Mouse (Mus musculus): ENCODE data around the gene Cdk11b. TPM values are rescaled to one million over a fixed set of nuclear protein-coding genes. Genes with fewer than 3 reads are reported as not detected.
"Not testable (repeated sequence)": the region's sequence is repeated elsewhere in the genome, so short reads cannot be mapped to it uniquely, and the experiment has no call there.

The Cdk11b gene
- polyA plus RNA-seq, 1 experiment from 2014 or later, result 61.2 TPM

GRCm38 (mm10) chr4:155635766-155636499 is 11.3 kb downstream of the Cdk11b start:
- no peak for DNase-seq (ENCODE audit: low spot score)
- Histone ChIP-seq H3K36me3 (peaks cover 99% of the 10 kb centered on the region), H3K4me3 (no peak overlapping the region), H3K27me3 (ENCODE audit: insufficient read depth, poor library complexity, severe bottlenecking) (no peaks in the 10 kb centered on the region), H3K9me3 (no peaks in the 10 kb centered on the region), H3K4me1 (replicated peaks) (no peaks in the 10 kb centered on the region), H3K27ac (no peak overlapping the region)

- H3K36me3 ChIP-seq, result peaks cover 97% of the 10 kb centered on the region
- no peak overlapping the region for H3K27ac ChIP-seq
- H3K4me1 ChIP-seq (replicated peaks), result no peaks in the 10 kb centered on the region
- H3K4me3 ChIP-seq, result no peak overlapping the region
- no peaks in the 10 kb centered on the region for H3K27me3 ChIP-seq (ENCODE audit: insufficient read depth, poor library complexity, severe bottlenecking)
- WGBS, result 100% methylated on average over 1 of the region's 1 CpGs
- H3K9me3 ChIP-seq, result no peaks in the 10 kb centered on the region
- no peak for DNase-seq (ENCODE audit: low spot score)
These were observed 18.9 kb downstream of the Cdk11b start for GRCm38 (mm10) chr4:155643531-155643930.

- 94% methylated on average over 2 of the region's 2 CpGs for WGBS
- H3K4me1 ChIP-seq (replicated peaks); H3K27me3 ChIP-seq (ENCODE audit: insufficient read depth, poor library complexity, severe bottlenecking); H3K4me3 ChIP-seq; H3K9me3 ChIP-seq; H3K27ac ChIP-seq; DNase-seq (ENCODE audit: low spot score): not testable (repeated sequence)
- peaks cover 98% of the 10 kb centered on the region for H3K36me3 ChIP-seq
These were observed 20.7 kb downstream of the Cdk11b start, which contains the start of gene Gm10563 for GRCm38 (mm10) chr4:155645308-155645707. Gm10563 (minus strand) TSS chr4:155645408.

- Histone ChIP-seq H3K27me3 (ENCODE audit: insufficient read depth, poor library complexity, severe bottlenecking) (peaks cover 6% of the 10 kb centered on the region), H3K4me3 (no peak overlapping the region), H3K4me1 (replicated peaks) (no peaks in the 10 kb centered on the region), H3K36me3 (peaks cover 98% of the 10 kb centered on the region), H3K9me3 (no peaks in the 10 kb centered on the region), H3K27ac (no peak overlapping the region)
- no peak for DNase-seq (ENCODE audit: low spot score)
- WGBS, result 96% methylated on average over 5 of the region's 5 CpGs
These were observed 21.1 kb downstream of the Cdk11b start for GRCm38 (mm10) chr4:155645721-155646120.

GRCm38 (mm10) chr4:155649355-155649754 is 24.7 kb downstream of the Cdk11b start:
- Histone ChIP-seq H3K9me3 (no peaks in the 10 kb centered on the region), H3K36me3 (peaks cover 75% of the 10 kb centered on the region), H3K4me1 (replicated peaks) (peaks cover 29% of the 10 kb centered on the region), H3K4me3 (no peak overlapping the region), H3K27ac (no peak overlapping the region), H3K27me3 (ENCODE audit: insufficient read depth, poor library complexity, severe bottlenecking) (peaks cover 42% of the 10 kb centered on the region)
- DNase-seq (ENCODE audit: low spot score), result no peak
- WGBS, result 94% methylated on average over 11 of the region's 11 CpGs

GRCm38 (mm10) chr4:155651553-155652269 is 27.1 kb downstream of the Cdk11b start:
- Histone ChIP-seq H3K4me3 (no peak overlapping the region), H3K27me3 (ENCODE audit: insufficient read depth, poor library complexity, severe bottlenecking) (peaks cover 66% of the 10 kb centered on the region), H3K36me3 (peaks cover 60% of the 10 kb centered on the region), H3K9me3 (no peaks in the 10 kb centered on the region), H3K4me1 (replicated peaks) (peaks cover 42% of the 10 kb centered on the region), H3K27ac (no peak overlapping the region)
- 66% methylated on average over 15 of the region's 15 CpGs for WGBS
- DNase-seq (ENCODE audit: low spot score), result no peak

GRCm38 (mm10) chr4:155652283-155653085 is 27.8 kb downstream of the Cdk11b start:
- Histone ChIP-seq H3K27me3 (ENCODE audit: insufficient read depth, poor library complexity, severe bottlenecking) (peaks cover 73% of the 10 kb centered on the region), H3K4me1 (replicated peaks) (peaks cover 42% of the 10 kb centered on the region), H3K27ac (peak overlapping the region; percentile 74), H3K9me3 (no peaks in the 10 kb centered on the region), H3K4me3 (peak overlapping the region; percentile 56), H3K36me3 (peaks cover 52% of the 10 kb centered on the region)
- DNase-seq (ENCODE audit: low spot score), result peak; percentile 13
- 23% methylated on average over 36 of the region's 36 CpGs for WGBS

GRCm38 (mm10) chr4:155653086-155653450 is 28.4 kb downstream of the Cdk11b start, which contains the start of gene Mmp23:
Mmp23 (minus strand) TSS chr4:155653384.
- Histone ChIP-seq H3K9me3 (no peaks in the 10 kb centered on the region), H3K4me3 (peak within 1 kb of the TSS; percentile 56), H3K27me3 (ENCODE audit: insufficient read depth, poor library complexity, severe bottlenecking) (peaks cover 73% of the 10 kb centered on the region), H3K4me1 (replicated peaks) (peaks cover 42% of the 10 kb centered on the region), H3K36me3 (peaks cover 50% of the 10 kb centered on the region), H3K27ac (peak within 1 kb of the TSS; percentile 74)
- WGBS, result under 1% methylated on average over 33 of the region's 33 CpGs
- DNase-seq (ENCODE audit: low spot score), result peak; percentile 71

GRCm38 (mm10) chr4:155653451-155654182 is 29.0 kb downstream of the Cdk11b start:
- peak overlapping the region; percentile 74; the same call in 1 of the 2 replicates for H3K27ac ChIP-seq
- peaks cover 42% of the 10 kb centered on the region for H3K4me1 ChIP-seq (replicated peaks)
- H3K4me3 ChIP-seq, result peak overlapping the region; percentile 56
- H3K36me3 ChIP-seq, result peaks cover 50% of the 10 kb centered on the region
- H3K27me3 ChIP-seq (ENCODE audit: insufficient read depth, poor library complexity, severe bottlenecking), result peaks cover 73% of the 10 kb centered on the region
- DNase-seq (ENCODE audit: low spot score), result peak; percentile 57
- no peaks in the 10 kb centered on the region for H3K9me3 ChIP-seq
- 2% methylated on average over 31 of the region's 31 CpGs for WGBS

- Histone ChIP-seq H3K9me3 (no peaks in the 10 kb centered on the region), H3K4me3 (peak overlapping the region; percentile 56), H3K27ac (no peak overlapping the region; the same call in 1 of the 2 replicates), H3K36me3 (peaks cover 50% of the 10 kb centered on the region), H3K4me1 (replicated peaks) (peaks cover 42% of the 10 kb centered on the region), H3K27me3 (ENCODE audit: insufficient read depth, poor library complexity, severe bottlenecking) (peaks cover 73% of the 10 kb centered on the region)
- no peak for DNase-seq (ENCODE audit: low spot score)
- WGBS, result 2% methylated on average over 6 of the region's 6 CpGs
These were observed 29.5 kb downstream of the Cdk11b start for GRCm38 (mm10) chr4:155654183-155654455.

- H3K9me3 ChIP-seq, result no peaks in the 10 kb centered on the region
- peak overlapping the region; percentile 56 for H3K4me3 ChIP-seq
- H3K27me3 ChIP-seq (ENCODE audit: insufficient read depth, poor library complexity, severe bottlenecking), result peaks cover 73% of the 10 kb centered on the region
- H3K36me3 ChIP-seq, result peaks cover 49% of the 10 kb centered on the region
- H3K27ac ChIP-seq, result peak overlapping the region; percentile 50; the same call in 1 of the 2 replicates
- H3K4me1 ChIP-seq (replicated peaks), result peaks cover 42% of the 10 kb centered on the region
- 2% methylated on average over 52 of the region's 52 CpGs for WGBS
- peak; percentile 64 for DNase-seq (ENCODE audit: low spot score)
These were observed 30.0 kb downstream of the Cdk11b start for GRCm38 (mm10) chr4:155654456-155655298.

Data from hindbrain, embryonic 10.5 days (tissue).